Mouse (Mus musculus) liver, adult 2 months (tissue): Measurements from ENCODE around the gene Slc34a3.

ENCODE experiments used
- CTCF ChIP-seq: fragments of 200-500 bp; IDR thresholded peaks from 2 replicates; pipeline ENCODE4 v1.5.1; 2011; ENCODE audit warnings: low read depth, low read length, control low read depth
- POLR2A ChIP-seq: fragments of 200-500 bp; IDR thresholded peaks from 2 replicates; pipeline ENCODE4 v1.6.1; 2011; ENCODE audit warnings: low read length, control low read depth; ENCODE audit not compliant: insufficient read depth; ENCODE audit errors: extremely low read depth

- TF ChIP-seq CTCF (peak; percentile 99), POLR2A (no peak)
Measured at GRCm38 (mm10) chr2:25228431-25228889, 5.7 kb downstream of the Slc34a3 start.
